Mouse (Mus musculus) cerebral cortex, adult 2 months (tissue): Measurements from ENCODE around the gene Zmiz1.

Experiments used
- WGBS: fragments of 180-500 bp; shearing (Covaris S2); methylation state at CpG from one replicate; pipeline ENCODE4 v1.1.7; 2018; 5-methylcytosine and 5-hydroxymethylcytosine counted together

Zmiz1 gene

DNA sequence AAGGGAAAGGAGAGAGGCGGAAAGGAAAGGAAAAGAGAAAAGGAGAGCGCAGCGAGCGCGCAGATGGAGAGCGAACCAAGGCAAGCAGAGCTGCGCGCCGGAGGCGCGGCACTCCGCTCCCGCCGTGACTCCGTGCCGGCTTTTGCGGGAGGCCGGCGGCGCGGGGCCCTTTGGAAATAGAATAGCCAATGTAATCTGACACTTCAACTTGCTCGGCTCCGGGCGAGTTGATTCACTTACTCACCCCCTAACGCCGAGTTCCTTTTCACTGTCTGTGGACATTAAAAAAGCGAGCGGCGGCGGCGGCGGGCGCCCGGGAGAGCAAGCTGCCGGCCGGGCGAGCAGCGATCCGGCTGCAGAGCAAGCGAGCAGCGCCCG lies at the start of gene Zmiz1:
TSS of gene Zmiz1 (plus strand) at position 170 of the 378 bp plus-strand sequence.
- WGBS, result under 1% methylated on average over 42 of the region's 42 CpGs

DNA sequence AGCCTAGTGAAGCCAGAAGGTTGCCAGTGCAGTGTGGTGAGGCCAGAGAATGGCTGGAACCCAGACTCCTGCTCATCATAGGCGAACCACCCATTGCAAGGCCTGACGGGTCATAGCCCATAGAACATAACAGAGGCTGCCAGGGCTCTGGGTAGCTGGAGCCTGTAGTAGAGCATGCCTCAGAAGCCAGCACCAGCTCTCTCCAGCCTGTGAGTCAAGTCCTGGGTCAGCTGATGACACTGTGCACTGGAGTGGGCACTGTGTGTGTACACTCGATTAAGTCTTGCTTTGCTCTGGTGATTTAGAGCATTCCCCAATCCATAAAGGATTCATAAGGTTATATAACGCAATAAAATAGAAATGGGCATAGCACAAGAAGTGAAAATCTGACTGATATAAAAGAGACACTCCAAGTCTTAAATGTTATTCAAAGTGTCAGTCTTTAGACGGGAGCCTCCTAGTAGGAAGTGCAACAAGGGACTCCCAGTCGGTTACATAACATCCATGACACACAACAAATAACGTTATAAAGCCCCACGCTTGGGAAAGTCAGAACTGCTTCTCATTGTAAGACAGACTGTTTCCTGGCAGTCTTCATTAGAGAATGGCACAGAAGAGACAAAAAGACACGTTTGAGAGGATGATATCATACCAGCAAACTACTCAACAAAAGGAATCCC lies 47.0 kb upstream of the Zmiz1 start:
- 89% methylated on average over 9 of the region's 9 CpGs for WGBS

DNA sequence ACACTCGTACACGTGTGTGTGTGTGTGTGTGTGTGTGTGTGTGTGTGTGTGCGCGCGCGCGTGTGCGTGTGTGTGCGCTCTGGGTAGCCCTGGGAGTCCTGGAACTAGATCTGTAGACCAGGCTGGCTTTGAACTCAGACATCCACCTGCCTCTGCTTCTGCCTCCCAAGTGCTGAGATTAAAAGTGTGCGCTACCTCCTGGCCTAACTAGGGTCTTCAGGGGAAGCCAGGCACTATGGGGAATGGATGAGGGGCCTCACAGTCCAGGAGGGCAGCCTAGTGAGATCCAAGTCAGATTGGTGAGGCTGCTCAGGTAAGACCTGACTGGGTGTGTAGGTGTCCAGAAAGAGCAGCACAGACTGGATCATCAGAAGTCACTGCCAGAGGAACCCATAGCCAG lies 46.2 kb upstream of the Zmiz1 start:
- WGBS, result 98% methylated on average over 10 of the region's 10 CpGs

DNA sequence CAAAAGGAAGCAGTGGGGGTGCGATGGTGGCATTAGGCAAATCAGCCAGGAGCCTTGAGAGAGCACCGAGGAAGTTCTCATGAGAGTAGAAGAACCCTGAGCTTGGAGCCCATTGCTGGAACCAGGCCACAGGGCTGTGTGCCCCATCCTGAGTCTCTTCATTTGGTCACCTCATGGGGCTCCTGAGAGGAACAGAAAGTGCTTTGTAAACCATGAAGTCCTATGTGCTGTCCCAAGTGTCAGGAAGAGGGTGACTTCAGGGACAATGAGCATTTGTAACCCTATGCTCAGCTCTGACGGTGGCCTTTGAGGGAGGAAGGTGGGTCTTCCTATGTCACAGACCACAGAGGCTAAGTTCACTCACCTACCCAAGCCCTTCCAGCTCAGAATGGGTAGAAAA lies 45.5 kb upstream of the Zmiz1 start:
- WGBS, result 75% methylated on average over 3 of the region's 3 CpGs

DNA sequence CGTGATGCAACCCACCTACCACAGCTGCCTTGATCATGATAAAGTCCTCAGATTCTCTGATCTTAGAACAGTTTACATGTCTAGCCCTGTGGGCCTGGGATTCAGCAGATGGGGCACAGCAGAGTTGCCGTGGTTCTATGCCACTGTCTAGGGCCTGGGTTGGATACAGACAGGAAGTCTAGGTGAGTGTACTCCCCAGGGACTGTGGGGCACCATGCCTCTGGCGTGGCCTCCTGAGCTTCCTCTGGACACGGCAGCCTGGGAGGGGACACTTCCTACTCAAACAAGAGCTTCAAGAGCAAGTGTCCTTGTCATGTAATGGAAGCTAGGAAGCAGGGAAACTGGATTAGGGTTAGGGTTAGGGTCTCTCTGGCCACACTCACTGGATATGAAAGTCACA lies 44.9 kb upstream of the Zmiz1 start:
- WGBS, result 78% methylated on average over 4 of the region's 4 CpGs

DNA sequence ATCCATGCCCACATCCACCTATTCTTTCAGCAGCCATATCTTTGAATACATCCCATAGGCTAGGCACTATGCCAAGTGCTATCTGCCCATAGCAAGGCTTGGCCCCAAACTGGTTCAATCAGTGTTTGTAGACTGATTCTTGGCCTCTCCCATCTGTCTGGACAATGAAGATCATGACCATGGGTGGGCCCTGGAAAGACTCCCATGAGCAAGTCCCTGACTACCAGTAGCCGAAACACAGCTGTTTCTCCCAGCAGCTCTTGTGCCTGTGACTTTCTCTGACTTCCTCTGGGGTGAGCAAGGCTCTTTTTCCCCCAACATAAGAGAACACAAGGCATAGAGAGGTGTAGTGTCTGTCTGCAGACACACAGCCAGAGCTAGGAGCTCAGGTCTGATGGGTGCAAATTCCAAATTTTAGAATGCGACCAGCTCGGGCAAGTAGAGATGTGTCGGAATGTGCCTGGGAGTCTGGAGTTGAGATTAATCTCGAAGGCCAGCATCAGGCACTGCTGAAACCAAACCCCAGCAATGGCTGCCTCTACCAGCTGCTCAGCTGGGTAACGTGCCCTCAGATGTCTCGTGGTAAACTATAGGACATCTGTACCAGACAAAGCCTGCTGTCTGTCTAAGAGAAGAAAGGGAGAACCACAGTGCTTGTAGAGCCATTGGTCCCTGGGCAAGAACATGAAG lies 38.8 kb upstream of the Zmiz1 start:
- WGBS, result 90% methylated on average over 7 of the region's 7 CpGs

DNA sequence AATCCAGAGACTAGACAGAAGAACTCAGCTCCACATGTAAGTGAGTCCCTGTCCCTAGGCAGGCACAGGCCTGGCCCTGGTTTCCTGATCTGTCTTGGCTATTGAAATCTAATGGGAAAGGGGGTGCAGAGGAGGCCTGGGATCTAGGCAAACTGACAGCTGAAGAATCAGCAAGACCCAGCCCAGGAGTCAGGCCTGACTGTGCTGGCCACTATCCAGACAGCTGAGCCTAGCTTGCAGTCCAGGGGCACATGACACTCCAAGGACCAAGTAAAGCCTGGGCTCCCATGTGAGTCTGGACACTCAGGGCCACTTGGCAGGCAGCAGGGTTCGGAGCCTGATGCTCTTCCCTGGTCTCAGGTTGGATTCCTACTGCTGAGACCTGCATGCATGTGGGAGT lies 38.0 kb upstream of the Zmiz1 start:
- 96% methylated on average over 1 of the region's 1 CpGs for WGBS

DNA sequence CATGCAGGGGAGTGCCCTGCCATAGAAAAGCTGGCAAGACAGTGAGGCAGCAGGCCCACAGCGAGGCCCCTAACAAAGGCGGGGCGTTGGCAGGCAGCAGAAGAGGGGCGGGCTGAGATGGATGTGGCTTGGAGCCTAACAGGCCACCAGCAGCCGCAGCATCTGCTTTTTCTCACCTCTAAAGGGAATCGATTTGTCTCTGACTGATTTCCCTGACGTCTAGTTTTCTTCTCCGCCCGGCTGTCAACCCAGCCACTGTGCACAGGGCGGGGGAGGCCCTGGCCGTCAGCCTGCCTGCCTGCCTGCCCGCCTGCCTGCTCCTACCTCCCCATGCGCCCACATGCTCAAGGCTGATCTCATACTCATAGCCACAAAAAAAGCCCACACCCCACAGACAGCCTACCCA lies 37.4 kb upstream of the Zmiz1 start:
- 26% methylated on average over 13 of the region's 13 CpGs for WGBS

DNA sequence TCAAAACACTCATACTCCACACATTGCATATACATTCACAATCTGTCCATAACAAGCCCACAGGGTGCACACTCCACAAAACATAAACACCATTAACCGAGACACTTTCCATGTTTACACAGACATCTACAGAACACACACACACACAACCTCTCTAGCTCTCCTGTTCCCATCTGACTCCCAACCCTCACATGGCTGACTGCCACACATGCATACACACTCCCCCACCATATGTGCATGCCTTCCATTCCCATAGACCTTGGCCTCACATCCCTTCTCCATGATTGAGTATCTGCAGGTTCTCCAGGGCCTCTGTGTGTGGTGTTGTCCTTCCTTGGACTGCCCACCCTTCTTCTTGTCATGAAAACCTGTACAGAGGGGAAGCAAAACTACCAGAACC lies 36.0 kb upstream of the Zmiz1 start:
- WGBS, result 89% methylated on average over 1 of the region's 1 CpGs

DNA sequence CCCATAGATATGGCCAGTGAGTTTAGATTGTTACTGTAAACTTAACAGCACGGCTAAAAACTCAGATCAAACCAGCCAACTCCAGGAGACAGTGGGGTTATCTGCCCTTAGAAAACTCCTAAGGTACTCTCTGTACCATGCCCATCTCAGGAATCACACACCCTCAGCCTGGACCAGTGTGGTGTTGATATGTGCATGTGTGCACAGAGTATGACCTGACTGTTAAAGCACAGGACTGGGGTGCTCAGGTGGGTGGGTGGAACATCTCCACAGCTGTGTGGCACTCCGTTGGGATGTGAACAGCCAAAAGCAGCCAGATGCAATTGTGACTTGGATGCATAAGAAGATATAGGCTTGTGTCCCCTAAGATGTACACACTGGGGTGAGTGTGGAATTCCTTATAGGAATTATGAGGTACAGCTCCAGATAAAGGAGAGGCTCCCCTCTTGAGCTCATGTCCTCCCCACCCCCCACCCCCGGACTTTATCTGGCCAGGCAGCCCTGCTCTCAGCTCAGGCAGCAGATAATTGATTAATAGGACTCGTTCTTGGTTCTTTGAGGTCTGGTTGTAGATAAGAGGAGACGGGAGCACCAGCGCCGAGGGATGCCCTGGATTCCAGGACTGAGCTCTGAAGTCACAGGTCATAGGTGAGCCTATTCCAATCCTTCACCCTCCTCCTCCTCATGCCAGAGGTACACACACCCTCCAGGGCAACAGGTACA lies 35.1 kb upstream of the Zmiz1 start:
- WGBS, result 86% methylated on average over 7 of the region's 7 CpGs

DNA sequence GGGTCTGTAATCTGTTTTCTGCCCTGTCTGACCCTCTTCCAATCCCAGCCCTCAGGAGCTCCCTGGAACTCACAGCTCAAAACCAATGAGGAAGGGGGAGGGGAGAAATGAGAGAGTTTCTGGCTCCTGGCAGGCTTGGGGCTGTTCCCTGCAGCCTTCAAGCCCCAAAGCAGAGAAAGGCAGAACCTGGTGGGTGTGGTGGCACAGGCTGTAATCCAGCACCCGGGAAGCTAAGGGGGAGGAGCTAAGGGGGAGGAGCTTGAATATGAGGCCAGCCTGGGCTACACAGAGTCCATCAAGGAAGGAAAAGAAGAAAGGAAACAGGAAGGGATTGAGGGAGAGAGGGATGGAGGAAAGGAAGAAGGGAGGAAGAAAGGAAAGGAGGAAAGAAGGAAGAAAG lies 18.9 kb upstream of the Zmiz1 start:
- 25% methylated on average over 1 of the region's 1 CpGs for WGBS

DNA sequence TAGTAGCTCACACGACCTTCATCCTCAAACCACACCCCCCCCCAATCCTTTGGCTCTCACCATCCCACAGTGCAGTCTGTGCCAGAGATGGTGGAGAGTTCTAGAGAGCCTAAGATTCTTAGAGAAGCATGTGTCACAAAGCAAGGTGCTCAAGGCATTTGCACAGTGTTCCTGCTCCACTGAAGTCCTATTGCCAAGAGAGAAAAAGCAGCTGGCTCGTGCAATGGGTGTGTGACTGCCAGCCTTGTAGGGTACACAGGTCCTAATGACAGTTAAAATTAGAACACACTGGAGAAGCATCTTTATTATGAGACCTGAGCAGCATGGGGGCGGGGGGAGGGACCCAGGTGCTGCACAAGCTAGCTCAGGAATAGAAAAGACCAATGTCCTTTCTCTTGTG lies 18.2 kb upstream of the Zmiz1 start:
- WGBS, result 72% methylated on average over 3 of the region's 3 CpGs

DNA sequence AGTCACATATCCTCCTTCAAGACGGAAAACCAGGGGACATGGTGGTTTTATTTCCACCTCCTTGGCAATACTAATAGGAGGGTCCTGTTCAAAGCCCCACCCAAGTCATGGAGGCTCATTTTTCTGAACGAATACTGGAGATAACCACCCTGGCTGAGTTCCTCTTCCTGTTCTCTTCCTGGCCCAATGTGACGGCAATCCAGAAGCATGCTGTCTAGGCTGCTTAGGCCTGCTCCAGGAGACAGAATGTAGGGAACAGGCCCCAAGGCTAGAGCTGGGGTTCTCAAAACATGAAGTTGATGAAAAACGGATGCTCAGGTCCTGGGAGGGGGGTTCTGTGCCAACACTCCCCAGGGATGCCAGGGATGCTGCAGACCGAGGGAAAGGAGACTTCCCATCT lies 17.5 kb upstream of the Zmiz1 start:
- WGBS, result 86% methylated on average over 5 of the region's 5 CpGs

DNA sequence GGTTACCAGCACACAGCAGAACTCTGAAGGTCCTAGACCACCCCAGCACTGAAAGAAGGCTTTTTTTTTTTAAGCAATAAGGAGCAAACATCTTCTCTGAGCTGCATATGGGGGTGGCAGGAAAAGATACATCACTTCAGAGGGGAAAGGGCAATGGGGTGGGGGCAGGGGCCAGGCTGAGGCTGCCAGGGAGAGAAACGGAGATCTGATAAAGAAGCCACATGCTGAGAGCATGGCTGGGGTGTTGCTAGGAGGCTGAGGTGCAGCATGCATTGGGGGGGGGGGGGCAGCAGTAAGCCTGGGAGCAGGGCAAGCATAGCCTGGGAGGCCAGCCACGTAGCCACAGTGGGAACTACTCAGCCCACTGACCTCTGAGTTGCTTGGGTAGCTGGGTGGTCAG lies 16.3 kb upstream of the Zmiz1 start:
- WGBS, result 90% methylated on average over 2 of the region's 2 CpGs

DNA sequence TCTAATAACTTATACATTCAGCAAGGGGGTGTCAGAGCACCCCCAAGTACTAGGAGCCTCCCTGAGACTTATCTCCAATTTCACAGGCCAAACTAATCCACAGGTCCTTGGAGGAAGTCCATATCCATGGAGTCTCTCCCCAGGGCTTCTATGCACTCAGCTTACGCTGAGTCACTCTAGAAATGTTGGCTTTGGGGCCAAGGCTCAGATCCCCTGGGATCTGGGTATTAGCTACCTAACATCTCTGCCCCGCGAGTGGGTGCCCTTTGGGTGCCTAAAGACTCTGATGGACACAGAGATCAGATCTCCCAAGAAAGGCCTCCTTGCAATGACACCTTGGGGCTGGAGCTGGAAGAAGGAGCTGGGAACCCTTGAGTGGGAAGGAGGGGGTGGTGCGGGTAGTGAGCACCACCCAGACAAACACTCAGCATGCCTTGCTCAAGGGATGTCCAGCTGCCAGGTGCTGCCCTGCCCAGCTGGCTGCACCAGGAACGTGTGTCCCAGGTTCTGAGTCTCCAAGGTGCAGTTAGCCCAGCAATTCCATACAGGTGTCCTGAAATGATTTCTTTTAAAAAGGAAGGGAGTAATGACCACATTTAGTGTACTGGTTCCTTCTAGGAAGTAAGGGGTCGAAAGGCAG lies 11.7 kb upstream of the Zmiz1 start:
- 95% methylated on average over 6 of the region's 6 CpGs for WGBS

DNA sequence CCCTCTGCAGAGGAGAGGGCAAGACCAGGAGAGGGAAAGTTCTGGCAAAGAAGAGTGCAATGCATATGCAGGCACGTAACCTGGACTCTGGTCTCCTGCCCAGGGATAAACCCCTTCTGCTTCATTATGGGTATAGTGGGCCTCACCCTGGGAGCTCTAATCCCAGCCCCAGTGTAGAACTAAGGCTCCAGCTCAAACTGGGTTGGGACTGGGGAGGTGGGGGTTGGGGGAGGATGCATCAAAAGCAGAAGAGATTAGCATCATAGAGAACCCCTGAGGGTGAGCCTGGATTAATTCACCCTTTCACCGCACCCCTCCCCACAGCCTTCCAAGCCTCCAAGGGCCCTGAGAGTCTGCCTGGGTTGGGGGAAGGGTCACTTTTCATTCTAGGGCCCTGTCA lies 10.5 kb upstream of the Zmiz1 start:
- 89% methylated on average over 2 of the region's 2 CpGs for WGBS

DNA sequence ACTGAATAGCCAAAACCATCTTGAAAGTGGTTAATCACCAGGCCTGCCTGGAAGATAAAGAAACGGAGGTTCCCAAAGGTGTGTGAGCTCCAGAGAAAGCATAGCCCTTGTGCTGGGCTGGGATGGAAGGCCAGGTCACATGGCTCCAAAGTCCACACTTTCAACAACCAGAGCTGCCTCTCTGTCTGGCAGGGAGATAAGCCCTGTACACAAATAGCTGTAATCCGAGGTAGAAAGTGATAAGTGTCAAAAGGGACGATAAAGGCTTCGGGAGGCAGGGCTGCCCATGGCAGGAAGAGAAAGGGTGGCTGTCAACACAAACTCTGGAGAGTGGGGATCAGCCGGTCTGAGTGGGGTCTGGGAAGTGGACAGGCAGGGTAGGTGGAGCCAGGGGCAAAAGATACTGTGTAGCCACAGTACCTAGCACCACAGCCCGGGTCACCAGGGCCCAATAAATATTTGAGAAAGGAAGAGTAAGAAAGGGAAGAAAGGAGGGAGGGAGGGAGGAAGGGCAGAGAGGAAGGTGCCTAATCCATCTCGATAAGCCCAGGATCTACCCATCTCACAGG lies 7.8 kb upstream of the Zmiz1 start:
- WGBS, result 84% methylated on average over 7 of the region's 7 CpGs

DNA sequence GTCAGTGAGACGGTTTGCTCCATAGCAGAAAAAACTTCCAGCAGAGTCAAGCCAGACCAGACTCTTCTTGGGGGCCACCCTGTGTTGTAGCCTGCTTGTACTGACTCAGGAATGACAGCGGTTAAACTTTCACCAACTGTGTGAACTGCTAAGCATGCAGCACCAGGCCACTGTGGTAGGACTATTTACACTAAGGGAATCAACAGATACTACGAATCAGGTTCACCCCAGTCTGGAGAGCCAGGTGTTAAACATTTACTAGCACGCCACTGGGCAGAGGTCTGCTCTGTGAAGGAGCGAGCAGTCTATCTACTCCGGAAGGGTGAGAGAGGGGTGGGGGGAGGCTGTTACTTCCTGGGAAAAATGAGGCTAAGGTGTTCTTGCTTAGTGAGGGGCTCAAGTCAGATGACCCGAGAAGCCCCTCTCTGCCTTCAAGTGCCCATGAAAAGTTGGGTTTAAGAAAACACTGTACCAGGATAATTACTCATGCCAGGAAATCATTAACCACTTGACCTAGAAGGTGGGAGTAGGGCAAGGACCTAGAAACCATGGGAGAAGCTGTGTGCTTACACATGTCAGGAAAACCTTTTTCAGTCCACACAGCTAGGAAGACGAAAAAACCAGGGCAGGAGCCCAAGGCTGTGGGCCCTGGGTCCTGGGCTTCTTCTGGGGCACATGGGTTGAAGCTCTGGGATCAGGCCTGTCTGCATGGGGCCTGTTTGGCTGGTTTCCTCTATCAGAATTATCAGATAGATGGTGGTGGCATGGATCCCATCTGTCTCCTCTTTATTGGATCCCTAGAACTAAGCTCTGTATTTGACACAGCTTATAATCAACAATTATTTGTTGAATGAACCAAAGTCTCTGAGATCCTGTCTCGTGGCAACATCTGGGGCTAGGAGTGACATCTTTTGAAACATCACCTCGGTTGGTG lies 7.0 kb upstream of the Zmiz1 start:
- WGBS, result 91% methylated on average over 10 of the region's 10 CpGs

DNA sequence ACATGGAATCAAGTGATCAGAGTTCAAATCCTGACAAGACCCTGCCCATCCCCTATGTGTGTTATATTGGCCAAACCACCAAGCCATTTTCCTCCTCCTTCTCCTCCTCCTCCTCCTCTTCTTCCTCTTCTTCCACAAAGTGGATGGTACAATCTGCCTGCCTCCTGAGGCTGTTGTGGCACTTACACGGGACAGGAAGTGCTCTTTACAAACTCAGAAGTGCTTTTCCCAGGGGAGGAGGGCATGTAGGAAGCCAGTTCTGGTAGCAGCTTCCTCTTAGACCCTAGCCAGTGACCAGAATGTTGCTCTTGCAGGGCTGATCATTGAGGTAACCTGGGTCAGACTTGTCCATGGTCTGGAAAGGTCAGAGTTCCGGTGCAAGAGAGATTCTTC lies 6.4 kb upstream of the Zmiz1 start:
- WGBS, result 75% methylated on average over 2 of the region's 2 CpGs

DNA sequence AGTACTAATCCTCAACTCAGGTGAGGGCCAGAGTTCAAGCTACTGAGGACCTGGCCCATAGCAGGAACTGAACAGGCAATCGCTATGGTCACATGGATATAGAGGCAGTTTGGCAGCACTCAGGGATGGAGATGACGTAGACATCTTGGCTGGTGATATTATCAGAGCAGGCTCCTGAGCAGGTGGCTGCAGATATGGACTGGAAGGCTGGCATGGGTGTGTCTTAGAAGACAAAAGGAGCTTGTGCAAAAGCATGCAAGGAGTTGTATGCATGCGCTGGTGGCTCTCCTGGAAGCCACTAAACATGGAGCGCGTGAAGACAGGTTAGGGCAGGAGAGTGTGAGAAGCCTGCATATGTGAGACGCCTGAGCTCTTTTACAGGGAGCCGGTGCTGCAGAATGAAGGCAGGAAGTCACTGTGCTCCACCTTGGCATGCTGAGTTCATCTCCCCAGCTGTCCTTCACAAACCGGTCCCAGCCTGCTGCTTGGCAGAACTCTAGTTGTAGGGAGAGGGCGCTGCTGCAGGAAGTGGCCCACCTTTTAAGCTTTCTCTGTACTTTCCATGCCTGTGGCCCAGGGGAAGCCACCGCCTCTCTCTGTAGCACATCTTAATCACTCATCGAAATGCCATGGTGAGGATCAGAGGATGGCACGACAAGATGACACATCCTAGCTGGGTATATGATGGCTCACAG lies 4.8 kb upstream of the Zmiz1 start:
- 78% methylated on average over 12 of the region's 12 CpGs for WGBS
